Mouse (Mus musculus): ENCODE data around the gene App.

Gene App

GRCm38 (mm10) chr16:85085902-85086301 is 87.7 kb downstream of the App start:
- DNase-seq (ENCODE audit: low spot score in 2 of 2), result no peak

- DNase-seq (ENCODE audit: low spot score in 2 of 2), result no peak
Measured at GRCm38 (mm10) chr16:85084152-85084551, 89.4 kb downstream of the App start.

GRCm38 (mm10) chr16:85075330-85075729 is 98.2 kb downstream of the App start:
- DNase-seq (ENCODE audit: low spot score in 2 of 2), result no peak

- no peak for DNase-seq (ENCODE audit: low spot score in 2 of 2)
Measured at GRCm38 (mm10) chr16:85074889-85075288, 98.7 kb downstream of the App start.

GRCm38 (mm10) chr16:85072624-85073023 is 100.9 kb downstream of the App start:
- DNase-seq (ENCODE audit: low spot score in 2 of 2), result no peak

GRCm38 (mm10) chr16:85071791-85072190 is 101.8 kb downstream of the App start:
- DNase-seq (ENCODE audit: low spot score in 2 of 2), result no peak

- DNase-seq (ENCODE audit: low spot score in 2 of 2), result no peak
Measured at GRCm38 (mm10) chr16:85071248-85071647, 102.3 kb downstream of the App start.

- DNase-seq (ENCODE audit: low spot score in 2 of 2), result no peak
Measured at GRCm38 (mm10) chr16:85067254-85067893, 106.2 kb downstream of the App start.

- no peak for DNase-seq (ENCODE audit: low spot score in 2 of 2)
Measured at GRCm38 (mm10) chr16:85066227-85066626, 107.3 kb downstream of the App start.

GRCm38 (mm10) chr16:85064800-85065199 is 108.8 kb downstream of the App start:
- DNase-seq (ENCODE audit: low spot score in 2 of 2), result no peak

- DNase-seq (ENCODE audit: low spot score in 2 of 2), result no peak
Measured at GRCm38 (mm10) chr16:85062732-85063131, 110.8 kb downstream of the App start.

- no peak for DNase-seq (ENCODE audit: low spot score in 2 of 2)
Measured at GRCm38 (mm10) chr16:85061725-85062124, 111.8 kb downstream of the App start.

GRCm38 (mm10) chr16:85058138-85058537 is 115.4 kb downstream of the App start:
- no peak for DNase-seq (ENCODE audit: low spot score in 2 of 2)

- no peak for DNase-seq (ENCODE audit: low spot score in 2 of 2)
Measured at GRCm38 (mm10) chr16:85056212-85056611, 117.4 kb downstream of the App start.

- DNase-seq (ENCODE audit: low spot score in 2 of 2), result no peak
Measured at GRCm38 (mm10) chr16:85053996-85054395, 119.6 kb downstream of the App start.

- no peak for DNase-seq (ENCODE audit: low spot score in 2 of 2)
Measured at GRCm38 (mm10) chr16:85047310-85047709, 126.3 kb downstream of the App start.

GRCm38 (mm10) chr16:85041153-85041959 is 132.2 kb downstream of the App start:
- no peak for DNase-seq (ENCODE audit: low spot score in 2 of 2)

- DNase-seq (ENCODE audit: low spot score in 2 of 2), result no peak
Measured at GRCm38 (mm10) chr16:85038731-85039130, 134.8 kb downstream of the App start.

- no peak for DNase-seq (ENCODE audit: low spot score in 2 of 2)
Measured at GRCm38 (mm10) chr16:85037969-85038644, 135.5 kb downstream of the App start.

GRCm38 (mm10) chr16:85035815-85036214 is 137.8 kb downstream of the App start:
- DNase-seq (ENCODE audit: low spot score in 2 of 2), result no peak

- no peak for DNase-seq (ENCODE audit: low spot score in 2 of 2)
Measured at GRCm38 (mm10) chr16:85033747-85034146, 139.8 kb downstream of the App start.

GRCm38 (mm10) chr16:85030810-85031209 is 142.8 kb downstream of the App start:
- no peak for DNase-seq (ENCODE audit: low spot score in 2 of 2)

- DNase-seq (ENCODE audit: low spot score in 2 of 2), result no peak
Measured at GRCm38 (mm10) chr16:85028396-85028795, 145.2 kb downstream of the App start.
